Mouse (Mus musculus): ENCODE measurements around the gene Flot1. TPM values are rescaled to one million over a fixed set of nuclear protein-coding genes. Genes with fewer than 3 reads are reported as not detected.

The Flot1 gene
- total RNA-seq (2015; ENCODE audit: low replicate concordance): 20.9 and 37.8 TPM in 2 replicates
- 26.1 and 57.7 TPM in 2 replicates for total RNA-seq (2017; ENCODE audit: low replicate concordance)

GRCm38 (mm10) chr17:35822964-35823937, at the start of gene Flot1:
TSS of gene Flot1 (plus strand) at chr17:35823230.
- ATAC-seq (replicated peaks; ENCODE audit: low FRiP score, poor library complexity, severe bottlenecking): peak; percentile 89

GRCm38 (mm10) chr17:35776811-35777609, 46.0 kb upstream of the Flot1 start:
- ATAC-seq (replicated peaks; ENCODE audit: low FRiP score, poor library complexity, severe bottlenecking): 0 out of 2 replicates have a peak, but pooled peaks have one; percentile 38

- ATAC-seq (replicated peaks; ENCODE audit: low FRiP score, poor library complexity, severe bottlenecking): no peak
Observed at GRCm38 (mm10) chr17:35778965-35779364, 44.1 kb upstream of the Flot1 start.

DNA sequence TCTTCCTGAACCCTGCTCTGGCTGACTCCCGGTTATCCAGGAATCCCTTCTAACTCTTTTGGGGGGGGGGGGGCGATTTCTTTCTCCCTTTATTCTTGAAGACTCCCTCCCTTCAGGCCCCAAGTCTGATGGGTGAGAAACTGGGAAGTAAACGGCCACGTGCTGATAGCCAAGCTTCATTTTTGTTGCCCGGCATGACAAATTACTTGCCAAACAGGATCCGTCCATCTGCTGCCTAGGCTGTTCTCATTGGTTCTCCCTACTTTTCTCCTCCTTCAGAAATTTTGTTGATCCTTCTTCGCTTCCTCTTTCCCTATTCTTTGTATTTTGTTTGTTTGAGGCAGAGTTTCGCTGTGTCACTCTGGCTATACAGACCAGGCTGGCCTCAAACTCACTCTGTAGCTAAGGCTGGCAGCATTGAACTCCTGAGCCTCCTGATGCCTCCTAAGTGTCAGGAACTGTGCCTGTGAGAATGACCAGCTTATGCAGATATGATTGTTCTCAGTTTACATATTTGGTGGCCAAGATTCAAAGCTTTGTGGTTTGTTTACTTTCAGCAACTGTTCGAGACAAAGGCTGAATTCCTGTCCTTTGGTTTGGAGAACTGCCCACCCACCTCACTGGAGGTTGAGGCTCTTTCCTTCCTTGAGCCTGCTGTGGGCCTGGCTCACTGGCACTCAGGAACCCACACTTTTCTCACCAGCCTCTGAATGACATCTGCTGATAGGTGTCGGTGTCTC, 43.4 kb upstream of the Flot1 start:
- no peak for ATAC-seq (replicated peaks; ENCODE audit: low FRiP score, poor library complexity, severe bottlenecking)

DNA sequence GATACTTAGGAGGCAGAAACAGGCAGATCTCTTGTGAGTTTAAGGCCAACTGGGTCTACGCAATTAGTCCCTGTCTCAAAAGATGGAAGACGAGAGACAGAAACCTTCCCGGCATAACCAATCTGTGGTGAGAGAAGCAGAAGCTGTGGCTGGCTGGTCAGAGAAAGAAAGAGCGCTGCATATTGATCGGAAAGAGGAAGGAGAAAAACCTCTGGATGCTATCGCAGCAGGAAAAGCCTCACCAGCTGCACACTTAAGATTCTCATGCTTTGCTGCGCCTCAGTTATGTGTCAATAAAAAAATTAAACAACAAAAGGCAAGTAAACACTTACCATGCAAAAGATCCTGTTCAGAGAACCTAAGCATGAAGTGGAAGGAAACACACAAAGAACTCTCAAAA, 42.7 kb upstream of the Flot1 start:
- no peak for ATAC-seq (replicated peaks; ENCODE audit: low FRiP score, poor library complexity, severe bottlenecking)

- ATAC-seq (replicated peaks; ENCODE audit: low FRiP score, poor library complexity, severe bottlenecking): peak; percentile 67
Observed at GRCm38 (mm10) chr17:35782398-35782797, 40.6 kb upstream of the Flot1 start.

DNA sequence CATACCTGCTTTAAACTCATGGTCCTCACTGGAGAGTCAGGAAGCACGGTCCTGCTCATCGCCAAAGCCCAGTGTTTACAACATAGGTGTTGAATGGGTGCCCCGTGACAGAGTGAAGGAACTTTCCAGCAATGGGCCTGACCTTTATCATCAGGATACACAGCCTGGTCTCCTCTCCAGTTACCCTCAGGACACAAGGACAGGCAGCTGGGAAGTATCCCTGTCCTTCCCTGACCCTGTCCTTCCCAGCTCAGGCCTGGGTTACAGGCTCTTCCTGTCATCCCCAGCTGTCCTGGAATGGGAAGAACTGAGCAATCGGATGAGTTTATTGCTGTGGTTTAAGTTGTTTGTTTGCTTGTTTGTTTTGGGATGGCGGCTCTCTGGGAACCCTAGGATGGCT, 40.1 kb upstream of the Flot1 start:
- 0 out of 2 replicates have a peak, but pooled peaks have one; percentile 8 for ATAC-seq (replicated peaks; ENCODE audit: low FRiP score, poor library complexity, severe bottlenecking)

DNA sequence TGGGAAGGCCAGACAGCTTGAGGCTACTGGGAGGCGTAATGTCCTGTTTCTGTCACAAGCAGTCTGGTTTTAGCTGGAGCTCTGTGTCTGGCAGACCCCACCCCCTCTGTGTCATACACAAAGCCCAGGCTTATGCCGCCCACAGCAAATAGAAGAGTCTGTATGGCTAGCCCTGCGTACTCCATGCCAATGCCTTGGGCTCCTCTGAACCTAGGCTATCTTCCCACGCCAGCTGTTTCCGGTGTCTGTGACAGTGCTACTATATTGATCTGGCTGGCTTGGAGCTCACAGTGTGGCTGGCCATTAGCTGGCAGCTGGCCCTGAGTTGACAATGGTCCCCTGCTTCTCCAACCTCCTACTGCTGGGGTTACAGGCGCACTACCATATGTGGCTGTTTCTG, 39.1 kb upstream of the Flot1 start:
- ATAC-seq (replicated peaks; ENCODE audit: low FRiP score, poor library complexity, severe bottlenecking): peak; percentile 75

DNA sequence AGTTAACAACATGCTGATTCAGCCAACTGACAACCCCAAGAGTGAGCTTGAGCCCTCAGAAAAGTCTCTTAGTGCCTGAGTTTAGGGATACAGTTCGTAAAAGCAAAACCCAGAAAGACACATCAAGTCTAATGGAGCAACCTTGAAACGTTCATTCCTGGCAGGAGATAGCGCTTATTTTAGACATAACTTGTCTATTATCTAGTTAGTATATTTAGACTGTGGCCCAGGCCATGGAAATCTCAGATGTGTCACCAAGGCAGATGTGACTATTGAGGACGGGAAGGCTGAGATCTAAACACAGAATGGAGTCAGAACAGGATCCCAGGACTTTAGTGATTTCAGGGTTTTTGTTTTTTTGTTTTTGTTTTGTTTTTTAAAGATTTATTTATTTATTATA, 37.9 kb upstream of the Flot1 start:
- ATAC-seq (replicated peaks; ENCODE audit: low FRiP score, poor library complexity, severe bottlenecking): no peak

GRCm38 (mm10) chr17:35787493-35787892, 35.5 kb upstream of the Flot1 start:
- no peak for ATAC-seq (replicated peaks; ENCODE audit: low FRiP score, poor library complexity, severe bottlenecking)

DNA sequence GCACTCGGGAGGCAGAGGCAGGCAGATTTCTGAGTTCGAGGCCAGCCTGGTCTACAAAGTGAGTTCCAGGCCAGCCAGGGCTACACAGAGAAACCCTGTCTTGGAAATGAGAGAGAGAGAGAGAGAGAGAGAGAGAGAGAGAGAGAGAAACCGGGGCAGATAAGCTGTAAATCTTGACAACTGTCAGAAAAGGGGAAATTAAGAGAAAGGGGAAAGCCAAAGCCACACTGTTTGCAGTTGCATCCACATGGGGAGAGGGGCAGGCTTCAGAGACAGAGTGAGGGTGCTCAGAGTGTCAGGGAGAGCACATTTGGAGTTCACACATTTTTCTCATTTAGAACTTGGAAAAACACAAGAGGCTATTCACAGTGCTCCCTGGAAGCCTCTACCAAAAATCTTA, 35.0 kb upstream of the Flot1 start:
- ATAC-seq (replicated peaks; ENCODE audit: low FRiP score, poor library complexity, severe bottlenecking): no peak

DNA sequence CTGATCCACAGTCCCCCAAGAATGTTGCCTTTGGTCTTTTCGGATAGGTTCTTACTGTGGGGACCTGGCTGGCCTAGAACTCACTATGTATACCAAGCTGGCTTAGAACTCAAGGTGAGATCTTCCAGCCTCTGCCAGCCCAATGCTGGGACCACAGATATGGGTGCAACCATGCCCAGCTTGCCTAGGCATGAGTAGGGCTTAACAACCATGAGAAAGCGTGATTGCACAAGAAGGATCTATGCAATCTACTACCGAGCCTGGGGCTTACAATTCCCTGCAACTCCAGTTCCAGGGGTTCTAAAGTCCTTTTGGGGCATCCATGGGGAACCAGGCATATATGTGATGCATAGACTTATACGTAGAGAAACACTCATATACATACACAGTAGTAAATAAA, 32.1 kb upstream of the Flot1 start:
- ATAC-seq (replicated peaks; ENCODE audit: low FRiP score, poor library complexity, severe bottlenecking): no peak

DNA sequence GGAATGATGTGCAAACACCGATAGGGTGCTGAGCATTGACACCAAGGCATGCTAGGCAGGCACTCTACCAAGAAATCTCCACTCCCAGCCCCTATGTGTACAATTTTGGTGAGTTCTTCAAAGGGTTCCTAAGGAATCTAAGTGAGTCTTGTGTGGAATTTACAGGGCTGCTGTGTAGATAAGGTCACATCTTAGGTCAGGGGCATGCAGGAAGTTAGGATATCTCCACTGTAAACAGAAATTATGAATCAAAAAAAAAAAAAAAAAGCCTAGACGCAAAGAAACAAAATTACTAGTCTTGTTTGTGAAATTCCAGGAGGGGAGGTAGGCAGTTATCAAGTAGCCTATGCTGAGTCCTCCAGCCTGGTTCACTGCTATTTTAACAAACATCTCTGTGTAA, 30.2 kb upstream of the Flot1 start:
- ATAC-seq (replicated peaks; ENCODE audit: low FRiP score, poor library complexity, severe bottlenecking): no peak

GRCm38 (mm10) chr17:35795099-35795498, 27.9 kb upstream of the Flot1 start:
- ATAC-seq (replicated peaks; ENCODE audit: low FRiP score, poor library complexity, severe bottlenecking): no peak

DNA sequence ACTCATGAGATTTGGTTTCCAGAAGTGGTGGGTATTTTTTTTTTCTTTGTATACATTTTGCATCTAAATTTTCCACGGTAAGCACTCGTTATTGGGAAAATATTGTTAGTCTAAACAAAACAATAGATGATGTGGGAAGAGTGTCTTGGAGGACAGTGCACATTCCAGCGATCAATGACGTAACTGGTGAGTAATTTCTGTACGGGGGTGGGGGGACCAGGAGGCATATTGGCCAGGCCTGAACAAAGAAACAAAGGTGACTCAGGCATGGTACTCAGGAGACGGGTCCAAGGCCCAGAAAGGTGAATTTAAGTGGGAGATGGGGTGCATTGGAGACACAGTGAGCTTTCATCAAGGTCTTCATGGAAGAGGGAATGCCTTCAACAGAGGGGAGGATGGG, 27.4 kb upstream of the Flot1 start:
- no peak for ATAC-seq (replicated peaks; ENCODE audit: low FRiP score, poor library complexity, severe bottlenecking)

DNA sequence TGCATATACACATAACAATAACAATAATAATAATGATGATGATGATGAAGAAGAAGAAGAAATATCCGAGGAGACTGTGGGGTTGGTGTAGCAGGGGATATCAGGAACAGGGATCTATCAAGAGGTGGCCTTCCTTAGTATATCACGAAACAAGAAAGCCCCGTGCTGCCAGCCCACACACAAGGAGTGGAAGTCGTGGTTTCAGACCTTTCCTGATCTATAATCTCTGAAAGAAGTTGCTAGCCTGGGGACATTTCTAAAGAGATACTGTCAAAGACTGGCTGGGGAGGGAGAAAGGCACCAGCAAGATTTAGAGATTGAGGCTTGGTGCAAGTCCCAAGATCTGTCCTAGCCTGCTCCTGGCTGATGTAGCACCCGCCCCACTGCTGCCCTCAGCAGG, 26.2 kb upstream of the Flot1 start:
- 0 out of 2 replicates have a peak, but pooled peaks have one; percentile 18 for ATAC-seq (replicated peaks; ENCODE audit: low FRiP score, poor library complexity, severe bottlenecking)

DNA sequence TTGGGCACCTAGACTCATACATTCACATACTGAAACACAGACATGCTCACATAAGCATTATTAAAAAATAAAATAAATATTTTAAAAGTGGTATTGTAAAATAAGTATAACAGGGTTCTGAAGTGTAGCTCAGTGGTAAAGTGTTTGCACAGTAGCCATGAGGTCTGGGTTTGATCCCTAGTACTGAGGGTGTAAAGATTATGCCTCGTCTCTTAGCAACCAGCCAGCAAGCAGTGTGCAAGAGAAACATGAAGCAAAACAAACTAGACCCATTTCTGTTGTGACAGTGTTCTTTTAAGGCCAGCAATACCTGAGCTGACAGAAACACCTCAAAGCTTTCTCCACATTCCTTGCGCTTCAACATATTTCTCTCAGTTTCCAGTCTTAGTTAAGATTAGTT, 22.1 kb upstream of the Flot1 start:
- no peak for ATAC-seq (replicated peaks; ENCODE audit: low FRiP score, poor library complexity, severe bottlenecking)

DNA sequence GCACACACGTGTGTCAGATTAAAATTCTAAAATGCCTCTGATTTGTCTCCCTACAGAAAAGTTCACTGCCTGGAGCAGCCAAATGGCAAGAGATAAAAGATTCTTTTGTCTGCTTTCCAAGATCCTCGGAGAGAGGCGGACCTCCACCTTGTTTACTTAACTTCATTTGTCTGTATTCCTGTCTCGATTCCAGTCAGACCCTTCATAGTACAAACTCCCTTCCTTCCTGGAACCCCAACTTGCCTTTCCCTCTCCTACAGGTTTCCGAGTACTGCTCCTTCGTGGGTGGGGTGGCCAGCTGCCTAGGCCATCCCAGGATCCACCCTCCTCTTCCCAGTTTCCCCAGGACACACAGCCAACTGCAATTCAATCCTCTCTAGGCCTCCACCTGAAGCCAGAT, 20.0 kb upstream of the Flot1 start:
- ATAC-seq (replicated peaks; ENCODE audit: low FRiP score, poor library complexity, severe bottlenecking): no peak

- ATAC-seq (replicated peaks; ENCODE audit: low FRiP score, poor library complexity, severe bottlenecking): no peak
Observed at GRCm38 (mm10) chr17:35803858-35804399, 19.1 kb upstream of the Flot1 start.

GRCm38 (mm10) chr17:35808073-35808472, 15.0 kb upstream of the Flot1 start:
- ATAC-seq (replicated peaks; ENCODE audit: low FRiP score, poor library complexity, severe bottlenecking): no peak
